Mouse (Mus musculus) frontal cortex, postnatal 14 days (tissue): Measurements from ENCODE around the gene Atp8a2.

Experiments used
- DNase-seq, 2 experiments: peaks; one replicate each; pipeline ENCODE4 v3.0.0; 2022; ENCODE audit warnings: low spot score in 2 of 2

Gene Atp8a2

DNA sequence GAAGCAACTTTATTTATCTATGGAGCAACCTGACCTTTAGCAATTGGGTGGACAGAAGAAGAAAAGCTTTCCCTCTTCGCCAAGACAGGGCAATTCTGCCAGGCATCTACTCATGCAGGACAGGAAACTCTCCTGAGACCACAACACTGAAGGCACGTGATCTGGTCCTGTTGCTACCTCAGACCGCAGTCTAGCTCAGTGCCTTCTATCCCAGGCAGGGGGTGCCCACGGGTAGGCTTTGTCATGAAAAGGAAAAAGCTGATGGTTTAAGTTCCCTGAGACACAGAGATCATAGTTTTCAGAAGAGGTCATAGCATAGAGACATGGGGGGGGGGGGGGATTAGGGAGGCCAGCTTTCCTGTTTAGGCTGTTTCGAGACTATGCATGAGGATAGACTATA lies 269.2 kb downstream of the Atp8a2 start:
- no peak for DNase-seq

DNA sequence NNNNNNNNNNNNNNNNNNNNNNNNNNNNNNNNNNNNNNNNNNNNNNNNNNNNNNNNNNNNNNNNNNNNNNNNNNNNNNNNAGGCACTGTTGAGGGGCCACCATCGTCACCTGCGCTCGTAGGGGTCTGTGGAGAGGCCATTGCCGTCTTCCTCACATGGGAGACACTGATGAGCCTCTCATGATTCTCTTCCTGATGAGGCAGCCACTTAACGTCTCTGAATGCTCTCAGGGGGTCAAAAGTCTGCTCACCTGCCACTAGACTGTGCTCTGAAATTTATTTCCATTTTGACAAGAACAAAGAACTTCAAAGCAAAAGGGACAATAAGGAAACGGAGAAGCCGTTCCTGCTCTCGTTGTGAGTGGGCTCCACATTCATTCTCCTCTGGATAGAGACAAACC lies 277.1 kb downstream of the Atp8a2 start:
- DNase-seq: no peak

GRCm38 (mm10) chr14:59903484-59904130 lies 293.4 kb downstream of the Atp8a2 start:
- no peak for DNase-seq

- DNase-seq: no peak
These were observed 303.0 kb downstream of the Atp8a2 start for GRCm38 (mm10) chr14:59893971-59894370.

DNA sequence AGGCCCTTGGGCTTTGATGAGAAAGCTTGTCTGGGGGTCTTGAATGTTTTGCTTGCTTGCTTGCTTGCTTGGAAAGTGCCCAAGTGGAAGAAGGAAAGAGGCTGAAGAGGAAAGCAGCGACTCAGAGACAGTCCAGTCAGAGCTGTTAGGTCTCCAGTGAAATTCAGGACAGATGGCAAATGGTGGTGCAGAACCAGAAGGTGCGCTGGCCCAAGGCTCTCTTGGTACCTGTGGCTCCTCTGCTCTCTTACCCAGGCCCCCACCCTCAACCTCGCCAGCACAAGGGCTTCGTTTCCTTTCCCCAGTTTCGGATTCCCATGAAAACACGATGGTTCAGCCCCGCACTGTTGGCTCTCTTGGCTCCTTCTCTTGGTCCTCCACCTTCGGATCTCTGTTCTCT lies 304.9 kb downstream of the Atp8a2 start:
- no peak for DNase-seq

GRCm38 (mm10) chr14:59891491-59891890 lies 305.5 kb downstream of the Atp8a2 start:
- DNase-seq: no peak

GRCm38 (mm10) chr14:59890818-59891217 lies 306.2 kb downstream of the Atp8a2 start:
- no peak for DNase-seq

GRCm38 (mm10) chr14:59890107-59890506 lies 306.9 kb downstream of the Atp8a2 start:
- DNase-seq: no peak

DNA sequence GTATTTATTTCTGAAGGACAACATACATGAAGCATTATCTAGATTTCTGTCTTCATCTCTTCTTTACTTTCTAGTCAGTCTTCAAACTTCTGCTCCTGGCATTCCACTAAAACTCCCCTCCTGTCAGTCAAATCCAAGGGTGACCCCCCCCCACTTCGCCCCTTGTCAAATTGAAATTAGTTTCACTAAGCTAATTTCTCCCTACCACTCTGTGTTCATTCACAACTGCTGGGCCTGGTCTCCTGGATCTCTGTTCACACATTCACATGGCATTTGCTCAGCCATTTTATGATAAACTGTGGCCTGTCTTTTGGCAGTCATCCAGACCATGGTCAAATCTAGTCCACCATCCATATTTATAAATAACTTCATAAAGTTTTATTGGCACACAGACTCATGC lies 308.5 kb downstream of the Atp8a2 start:
- DNase-seq: no peak

- DNase-seq: no peak
These were observed 308.9 kb downstream of the Atp8a2 start for GRCm38 (mm10) chr14:59888046-59888445.

DNA sequence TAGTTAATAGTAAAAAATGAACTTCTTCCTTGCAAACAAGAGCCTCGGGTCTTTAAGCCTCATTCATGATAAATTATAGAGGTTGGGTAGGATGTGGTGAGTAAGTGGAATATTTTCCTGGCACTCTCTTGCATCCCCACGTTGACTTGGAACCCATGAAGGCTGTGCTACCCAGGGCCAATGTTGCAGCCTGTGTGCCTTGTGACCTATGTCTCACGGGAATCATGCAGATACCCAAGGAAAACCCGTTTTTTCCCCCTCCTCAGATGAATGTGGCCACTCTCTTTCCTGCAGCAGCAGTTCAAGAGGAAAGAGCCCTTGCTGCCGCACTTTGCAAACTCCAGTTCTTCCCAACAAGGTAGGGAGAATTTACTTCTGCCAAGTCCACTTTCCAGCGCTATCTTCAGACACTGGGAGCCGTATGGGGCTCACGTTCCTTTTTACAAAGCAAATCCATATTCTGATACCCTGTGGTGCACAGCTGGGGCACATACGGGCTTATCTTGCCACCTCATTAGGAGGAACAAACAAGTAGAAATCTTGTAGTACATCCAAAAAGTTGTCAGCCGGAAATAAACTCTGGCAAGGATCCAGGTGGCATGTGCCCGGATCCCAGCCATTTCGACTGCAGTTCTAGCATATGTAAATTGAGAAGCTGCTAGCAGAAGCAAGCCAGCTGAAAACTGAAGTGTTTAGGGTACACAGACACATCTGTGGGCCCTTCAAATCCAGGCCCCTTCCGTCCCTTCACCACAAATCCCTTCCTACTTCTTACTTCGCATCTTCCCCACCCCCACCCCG lies 309.7 kb downstream of the Atp8a2 start:
- DNase-seq: peak; percentile 39 to 42

DNA sequence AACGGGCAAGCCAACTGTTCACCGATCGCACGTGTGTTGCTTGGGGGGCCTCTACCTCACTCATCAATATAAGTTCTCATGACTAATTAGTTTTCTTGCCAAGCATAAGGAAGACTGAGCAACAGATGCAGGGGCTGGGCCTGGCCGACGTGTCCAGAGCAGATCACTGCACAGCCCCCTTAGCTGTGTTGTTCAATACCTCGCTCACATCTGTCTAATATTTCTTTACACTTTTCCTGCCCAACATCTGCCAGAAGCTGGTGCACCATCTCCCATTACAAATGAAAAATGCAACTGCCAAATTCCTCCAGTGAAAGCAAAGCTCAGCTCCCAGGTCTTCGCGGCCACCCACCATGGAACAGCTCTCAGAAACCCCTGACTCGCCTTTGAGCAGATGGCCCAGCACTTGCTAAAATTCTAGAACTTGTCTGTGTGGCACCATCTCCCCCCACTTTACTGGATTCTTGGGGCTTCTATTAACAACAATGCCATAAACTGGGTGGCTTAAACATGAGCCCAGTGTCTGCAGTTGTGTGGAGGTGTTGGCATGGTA lies 313.4 kb downstream of the Atp8a2 start:
- DNase-seq: no peak

GRCm38 (mm10) chr14:59880829-59881228 lies 316.1 kb downstream of the Atp8a2 start:
- no peak for DNase-seq

DNA sequence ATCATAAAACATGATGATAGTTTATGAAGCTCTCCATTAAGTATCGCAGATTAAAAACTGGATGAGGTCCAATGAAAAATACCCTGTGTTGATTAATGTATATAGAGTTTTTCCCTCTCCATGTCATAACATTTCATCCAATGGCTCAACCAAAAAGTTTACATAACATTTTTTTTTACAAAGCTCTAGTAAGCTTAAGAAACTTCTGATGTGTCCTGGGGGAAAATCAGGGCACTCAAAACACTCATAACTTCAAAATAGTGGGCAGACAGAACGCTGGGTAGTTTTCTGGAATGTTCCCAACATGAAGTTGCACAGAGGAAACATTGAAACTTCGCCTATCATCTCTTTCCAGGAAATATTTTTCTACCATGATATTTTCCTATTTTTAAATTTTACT lies 318.7 kb downstream of the Atp8a2 start:
- DNase-seq: no peak

DNA sequence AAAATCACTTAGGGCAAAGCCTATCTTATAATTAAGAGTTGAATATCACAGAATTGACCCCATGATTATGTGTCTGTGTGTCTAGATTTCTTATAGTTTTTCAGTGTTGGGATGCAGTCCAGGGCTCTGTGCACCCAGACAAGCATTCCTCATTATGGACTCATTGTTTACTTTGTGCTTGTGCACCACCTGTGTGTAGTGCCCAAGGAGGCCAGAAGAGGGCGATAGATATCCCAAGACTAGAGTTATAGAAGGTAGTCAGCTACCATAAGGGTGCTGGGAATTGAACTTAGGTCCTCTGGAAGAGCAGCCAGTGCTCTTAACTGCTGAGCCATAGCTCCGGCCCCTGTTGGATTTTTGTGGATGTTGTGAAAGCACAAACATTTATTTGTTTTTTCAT lies 320.5 kb downstream of the Atp8a2 start:
- DNase-seq: no peak

DNA sequence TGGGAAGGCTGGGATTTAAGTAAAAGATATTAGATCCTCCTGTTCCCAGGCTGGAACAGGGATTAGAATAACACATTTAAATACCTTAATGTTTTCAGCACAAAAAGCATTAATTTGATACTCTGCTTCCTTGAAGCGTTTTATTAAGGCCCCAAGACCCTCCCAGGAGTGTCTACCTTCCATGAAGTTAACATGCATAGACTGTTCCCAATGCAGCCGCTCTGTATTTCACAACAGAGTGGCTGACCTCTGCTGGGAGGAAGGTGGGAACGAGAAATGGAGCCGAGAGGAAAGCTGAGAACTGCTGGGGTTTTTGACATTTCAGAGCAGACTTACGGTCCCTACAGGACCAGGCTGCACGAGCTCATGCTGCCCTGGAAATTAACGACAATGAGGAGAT lies 328.6 kb downstream of the Atp8a2 start:
- no peak for DNase-seq

DNA sequence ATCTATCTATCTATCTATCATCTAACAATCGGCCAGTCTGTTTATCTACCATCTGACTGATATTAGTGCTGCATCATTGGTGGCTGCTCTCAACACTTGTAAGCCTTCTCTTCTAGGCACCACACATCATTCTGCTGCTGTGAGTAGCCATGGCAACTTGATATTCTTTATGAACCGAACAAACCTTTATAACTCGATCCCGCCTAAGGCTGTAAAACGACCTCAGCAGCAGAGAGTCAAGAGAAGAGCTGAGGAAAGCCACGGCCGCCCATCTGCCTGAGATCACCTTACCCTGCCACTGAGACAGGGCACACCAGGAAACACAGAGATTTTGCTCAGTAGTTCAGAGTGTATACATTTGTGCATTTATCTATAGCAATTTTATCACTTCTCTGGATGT lies 329.2 kb downstream of the Atp8a2 start:
- DNase-seq: no peak

GRCm38 (mm10) chr14:59866001-59866400 lies 331.0 kb downstream of the Atp8a2 start:
- DNase-seq: no peak

- DNase-seq: no peak
These were observed 334.6 kb downstream of the Atp8a2 start for GRCm38 (mm10) chr14:59862351-59862750.

DNA sequence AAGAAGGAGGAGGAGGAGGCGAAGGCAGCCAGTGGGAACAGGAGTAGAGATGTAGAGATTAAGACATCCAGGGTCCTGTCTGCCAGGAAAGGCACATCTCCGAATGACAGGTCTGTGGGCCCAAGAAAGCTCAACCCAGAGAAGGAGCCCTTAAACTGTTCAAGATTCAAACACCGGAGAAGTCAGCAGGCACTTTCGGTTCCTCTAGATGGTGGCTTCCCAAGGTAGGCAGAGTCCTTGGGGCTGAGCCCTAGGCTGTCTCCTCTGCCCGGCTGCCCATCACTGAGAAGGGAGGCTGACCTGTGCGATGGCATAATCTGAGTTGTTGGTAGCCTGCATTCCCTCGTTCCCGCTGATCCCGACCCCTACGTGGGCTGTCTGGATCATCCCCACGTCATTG lies 337.1 kb downstream of the Atp8a2 start:
- DNase-seq: no peak

DNA sequence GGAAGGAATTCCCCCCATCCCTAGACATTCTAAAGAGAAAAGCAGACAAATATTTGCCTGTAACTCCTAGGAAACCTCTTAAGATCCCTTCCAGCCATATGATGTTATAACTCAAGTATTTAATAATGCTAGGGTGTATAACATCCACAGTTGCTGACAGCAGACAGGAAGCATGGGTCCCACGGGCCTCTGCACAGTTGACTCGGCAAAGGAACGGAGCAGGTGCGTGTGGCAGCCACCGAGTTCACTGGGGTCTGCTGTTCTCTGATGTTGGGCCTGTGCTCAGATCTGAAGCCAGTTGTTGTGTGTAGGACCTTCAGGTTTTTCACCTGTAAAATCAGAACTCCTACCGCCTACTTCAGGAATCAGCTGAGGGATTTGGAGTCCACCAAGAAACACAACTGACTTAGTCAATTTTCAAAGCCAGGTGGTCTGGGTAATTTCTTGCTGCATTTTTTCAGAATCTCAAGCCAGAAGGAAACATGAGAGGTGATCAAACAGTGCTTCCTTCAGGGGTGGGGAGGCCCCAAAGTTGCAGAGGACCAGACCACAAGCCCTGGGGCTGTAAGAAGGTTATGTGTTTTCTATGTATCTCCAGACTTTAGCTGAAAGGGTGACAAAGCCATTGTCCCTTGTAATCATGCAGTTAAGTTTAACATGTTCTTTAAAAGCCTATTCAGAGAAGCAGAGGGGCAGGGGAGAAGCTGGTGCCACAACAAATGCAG lies 338.3 kb downstream of the Atp8a2 start:
- DNase-seq: no peak

DNA sequence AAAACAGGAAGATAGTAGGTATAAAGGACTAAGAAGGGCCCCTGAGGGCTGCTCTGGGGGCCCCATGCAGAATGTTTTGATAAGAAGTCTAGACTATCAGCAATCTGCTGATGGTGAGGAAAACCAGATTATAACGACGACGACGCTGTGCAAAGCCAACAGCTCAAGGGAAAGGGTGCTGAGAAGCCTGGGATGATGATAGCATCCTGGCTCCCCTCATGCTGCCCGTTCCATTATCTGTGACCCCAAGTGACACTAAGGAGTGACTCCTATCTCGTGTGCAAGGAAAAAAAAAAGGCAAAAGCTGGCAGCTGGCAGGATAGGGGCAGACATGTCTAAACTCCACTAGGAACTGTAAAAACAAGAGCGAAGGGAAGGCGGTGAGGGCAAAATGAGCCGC lies 343.8 kb downstream of the Atp8a2 start:
- no peak for DNase-seq
